Mouse (Mus musculus) liver, adult 2 months (tissue): Measurements from ENCODE around the gene Gm28168. TPM values are rescaled to one million over a fixed set of nuclear protein-coding genes. Genes with fewer than 3 reads are reported as not detected.
"Not testable (repeated sequence)": the region's sequence is repeated elsewhere in the genome, so short reads cannot be mapped to it uniquely, and the experiment has no call there.

Experiments used
- DNase-seq: peaks from one replicate; pipeline ENCODE4 v3.0.0-alpha.2; 2011; ENCODE audit warnings: low read depth, low spot score; ENCODE audit errors: extremely low read depth
- H3K27ac ChIP-seq: fragments of 200-500 bp; replicated peaks from 2 replicates; pipeline ENCODE4 v1.5.1; 2012; ENCODE audit warnings: low read depth, mild to moderate bottlenecking, control low read depth, inconsistent platforms, low read length; ENCODE audit not compliant: insufficient read depth
- H3K27me3 ChIP-seq: fragments of 200-500 bp; 2 replicates; pipeline ENCODE4 v1.6.1; 2012; ENCODE audit warnings: mild to moderate bottlenecking, moderate library complexity, low read length, inconsistent platforms; ENCODE audit not compliant: control insufficient read depth, insufficient read depth
- H3K36me3 ChIP-seq: fragments of 200-500 bp; 2 replicates; pipeline ENCODE4 v1.6.1; 2012; ENCODE audit warnings: low read length, inconsistent platforms; ENCODE audit not compliant: control insufficient read depth, insufficient read depth
- H3K4me1 ChIP-seq: fragments of 200-500 bp; 2 replicates; pipeline ENCODE4 v1.6.1; 2011; ENCODE audit warnings: low read length; ENCODE audit not compliant: control insufficient read depth, insufficient read depth
- H3K4me3 ChIP-seq: fragments of 200-500 bp; 2 replicates; pipeline ENCODE4 v1.5.1; 2011; ENCODE audit warnings: low read depth, mild to moderate bottlenecking, control low read depth, low read length, moderate library complexity; ENCODE audit not compliant: insufficient read depth
- H3K79me2 ChIP-seq: fragments of 200-500 bp; 2 replicates; pipeline ENCODE4 v1.6.1; 2012; ENCODE audit warnings: inconsistent platforms, mild to moderate bottlenecking, low read length, moderate library complexity; ENCODE audit not compliant: control insufficient read depth, insufficient read depth
- H3K9ac ChIP-seq: fragments of 200-500 bp; 2 replicates; pipeline ENCODE4 v1.6.1; 2012; ENCODE audit warnings: low read depth, mild to moderate bottlenecking, control low read depth, inconsistent platforms, low read length
- CTCF ChIP-seq: fragments of 200-500 bp; IDR thresholded peaks from 2 replicates; pipeline ENCODE4 v1.5.1; 2011; ENCODE audit warnings: low read depth, low read length, control low read depth
- POLR2A ChIP-seq: fragments of 200-500 bp; IDR thresholded peaks from 2 replicates; pipeline ENCODE4 v1.6.1; 2011; ENCODE audit warnings: low read length, control low read depth; ENCODE audit not compliant: insufficient read depth; ENCODE audit errors: extremely low read depth
- WGBS: fragments of 180-500 bp; shearing (Covaris S2); methylation state at CpG from one replicate; pipeline ENCODE4 v1.1.7; 2018; 5-methylcytosine and 5-hydroxymethylcytosine counted together
- polyA plus RNA-seq: library from polyadenylated mRNA; depleted of rRNA; stranded (reverse); fragments of >200 nt; gene quantifications from 2 replicates; pipeline ENCODE4 v1.2.3, GENCODE M21; 2012; rRNA removed
- total RNA-seq: library from RNA; depleted of rRNA; stranded (reverse); fragments of >200 nt; gene quantifications from 2 replicates; pipeline ENCODE4 v1.2.3, GENCODE M21; 2014; rRNA removed

The Gm28168 gene
- not detected in 2 replicates for total RNA-seq
- polyA plus RNA-seq, result not detected in 2 replicates

DNA sequence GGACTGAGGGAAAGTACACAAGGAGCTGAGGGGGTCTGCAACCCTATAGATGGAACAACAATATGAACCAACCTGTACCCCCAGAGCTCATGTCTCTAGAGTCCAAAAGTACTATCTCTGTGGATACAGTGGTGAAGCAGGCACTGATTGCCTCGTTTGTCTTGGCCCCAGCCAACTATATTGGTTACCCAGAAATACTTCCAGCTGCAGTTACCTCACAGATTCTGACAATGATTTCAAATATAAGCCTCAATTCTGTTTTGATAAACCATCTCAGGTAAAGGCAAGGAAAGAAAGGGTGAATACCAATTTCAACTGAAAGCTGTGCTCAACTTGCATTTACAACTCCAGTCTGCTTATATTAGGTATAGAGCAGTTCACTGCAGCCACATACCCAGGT lies at the start of gene Gm28168:
TSS of gene Gm28168 (plus strand) at position 301 of the 400 bp plus-strand sequence.
- WGBS, result 35% methylated on average over 1 of the region's 1 CpGs
- H3K27ac ChIP-seq, H3K27me3 ChIP-seq, DNase-seq, H3K4me3 ChIP-seq, H3K36me3 ChIP-seq, H3K79me2 ChIP-seq, H3K9ac ChIP-seq, H3K4me1 ChIP-seq: not testable (repeated sequence)

DNA sequence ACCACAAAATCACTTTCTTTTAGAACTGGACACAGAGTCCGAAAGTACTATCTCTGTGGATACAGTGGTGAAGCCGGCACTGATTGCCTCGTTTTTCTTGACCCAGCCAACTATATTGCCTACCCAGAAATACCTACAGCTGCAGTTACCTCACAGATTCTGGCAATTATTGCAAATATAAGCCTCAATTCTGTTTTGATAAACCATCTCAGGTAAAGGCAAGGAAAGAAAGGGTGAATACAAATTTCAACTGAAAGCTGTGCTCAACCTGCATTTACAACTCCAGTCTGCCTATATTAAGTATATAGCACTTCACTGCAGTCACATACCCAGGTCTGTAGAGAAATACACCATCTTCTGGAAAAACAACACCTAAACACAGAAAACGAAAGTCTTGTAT lies 37.8 kb downstream of the Gm28168 start, which contains the start of gene Gm7145:
TSS of gene Gm7145 (plus strand) at position 301 of the 400 bp plus-strand sequence.
- no peak within 1 kb of the TSS for H3K4me3 ChIP-seq
- 65% methylated on average over 4 of the region's 4 CpGs for WGBS
- no peak for DNase-seq
- H3K36me3 ChIP-seq, result no peaks in the 10 kb centered on the region
- no peaks in the 10 kb centered on the region for H3K79me2 ChIP-seq
- no peaks in the 10 kb centered on the region for H3K27me3 ChIP-seq
- H3K27ac ChIP-seq, result no peak within 1 kb of the TSS
- no peak within 1 kb of the TSS for H3K9ac ChIP-seq
- no peaks in the 10 kb centered on the region for H3K4me1 ChIP-seq
- TF ChIP-seq POLR2A, result no peak
- TF ChIP-seq CTCF, result no peak

Other genes starting within 250 kb of the Gm28168 start
- not detected in 2 replicates for gene Gm28363, start 230.9 kb upstream of the Gm28168 start, total RNA-seq
- not detected in 2 replicates for gene Gm28363, start 230.9 kb upstream of the Gm28168 start, polyA plus RNA-seq
- not detected in 2 replicates for gene B020011L13Rik, start 146.9 kb upstream of the Gm28168 start, total RNA-seq
- not detected in 2 replicates for gene B020011L13Rik, start 146.9 kb upstream of the Gm28168 start, polyA plus RNA-seq
- gene Gm28360, start 97.9 kb upstream of the Gm28168 start, total RNA-seq, result not detected in 2 replicates
- gene Gm28360, start 97.9 kb upstream of the Gm28168 start, polyA plus RNA-seq, result not detected in 2 replicates
- not detected in 2 replicates for gene Gm7145, start 37.9 kb downstream of the Gm28168 start, total RNA-seq
- gene Gm7145, start 37.9 kb downstream of the Gm28168 start, polyA plus RNA-seq, result not detected in 2 replicates
- not detected in 2 replicates for gene Gm29106, start 248.5 kb downstream of the Gm28168 start, total RNA-seq
- gene Gm29106, start 248.5 kb downstream of the Gm28168 start, polyA plus RNA-seq, result not detected in 2 replicates